Mouse (Mus musculus) hematopoietic stem cell, adult 5-6 weeks (primary cell): ENCODE results near the gene Hjurp. TPM values are rescaled to one million over a fixed set of nuclear protein-coding genes. Genes with fewer than 3 reads are reported as not detected.

Source experiments
- total RNA-seq: library from RNA; stranded (forward); fragments of 172-1452, 232-1000 nt; gene quantifications from 2 replicates; pipeline ENCODE4 v1.2.3, GENCODE M21; 2017

The Hjurp gene
- total RNA-seq, 1 experiment from 2014 or later = 206 TPM

Other genes starting within 250 kb of the Hjurp start
- not detected in 2 replicates for gene Ugt1a10, start 222.2 kb downstream of the Hjurp start, total RNA-seq
- gene Ugt1a9, start 206.8 kb downstream of the Hjurp start, total RNA-seq = not detected in 2 replicates
- not detected in 2 replicates for gene Ugt1a8, start 189.8 kb downstream of the Hjurp start, total RNA-seq
- gene Ugt1a7c, start 182.6 kb downstream of the Hjurp start, total RNA-seq = 42.9 and 52.3 TPM in 2 replicates
- gene Ugt1a6b, start 174.4 kb downstream of the Hjurp start, total RNA-seq = 0.63 TPM in 1 of 2 replicates, not detected in the other
- gene Ugt1a6a, start 142.8 kb downstream of the Hjurp start, total RNA-seq = 1.4 and 5.3 TPM in 2 replicates
- gene Ugt1a5, start 111.6 kb downstream of the Hjurp start, total RNA-seq = 0.25 and 0.65 TPM in 2 replicates
- 0.25 TPM in 1 of 2 replicates, not detected in the other for gene Ugt1a2, start 77.0 kb downstream of the Hjurp start, total RNA-seq
- gene Dnajb3, start 71.9 kb downstream of the Hjurp start, total RNA-seq = 0.25 TPM in 1 of 2 replicates, not detected in the other
- not detected in 2 replicates for gene Ugt1a1, start 65.7 kb downstream of the Hjurp start, total RNA-seq
- 0.05 and 0.44 TPM in 2 replicates for gene Mroh2a, start 50.6 kb downstream of the Hjurp start, total RNA-seq
- gene Trpm8, start within 50 bp of the Hjurp start, total RNA-seq = not detected in 2 replicates
- gene Spp2, start 129.3 kb upstream of the Hjurp start, total RNA-seq = not detected in 2 replicates
- 0.99 and 3.3 TPM in 2 replicates for gene Glrp1, start 232.4 kb upstream of the Hjurp start, total RNA-seq